Comparison of ENCODE assay signal across 17 mouse cellular contexts in the genomic region with DNA sequence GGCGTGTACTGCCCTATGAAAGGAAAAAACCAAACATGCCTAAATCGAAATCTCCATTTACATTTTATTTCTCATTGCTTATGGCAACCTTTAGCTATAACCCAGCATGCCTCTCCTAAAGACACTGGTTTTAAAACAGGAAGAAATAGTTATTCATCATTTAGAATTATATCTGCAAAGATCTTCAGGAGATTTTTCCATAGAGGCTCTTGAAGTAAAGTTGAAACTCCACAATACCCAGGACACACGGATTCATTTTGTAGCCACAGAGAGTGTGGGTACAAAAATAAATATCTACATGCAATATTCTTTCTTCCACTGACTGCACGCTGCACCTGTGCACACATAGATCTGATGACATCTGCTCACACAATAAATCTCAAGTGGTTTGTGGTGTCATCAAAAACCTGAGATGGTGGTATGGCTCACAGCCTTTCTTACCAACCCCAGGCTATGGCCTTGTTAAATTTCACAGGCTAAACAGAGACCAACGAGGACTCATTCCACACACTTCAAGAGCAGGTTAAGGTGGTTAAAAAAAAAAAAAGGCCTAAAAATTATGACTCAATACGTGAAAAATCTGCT.
DNase-seq lines count a peak whose midpoint lies in the region; ATAC-seq and TF ChIP-seq lines count a peak whose summit lies in the region.
"Had no signal": no experiment of that assay in that cellular context is flagged by ENCODE, and none has a peak within 500 bp of the region (broad histone marks: within the 10 kb centered on the region; RNA-seq: fewer than 3 reads in every experiment).

No protein-coding gene starts in this region.

- WGBS in forebrain, embryonic 14.5 days, result 80% methylated on average over 6 of the region's 6 CpGs
- 81% methylated on average over 6 of the region's 6 CpGs for WGBS in forebrain, embryonic 11.5 days
- WGBS in intestine, embryonic 14.5 days, result 79% methylated on average over 6 of the region's 6 CpGs
- WGBS in intestine, embryonic 16.5 days, result 81% methylated on average over 6 of the region's 6 CpGs

- H3ac ChIP-seq in myocyte (ENCODE audit: control insufficient read depth, insufficient read length), result no peak overlapping the region

- H3K4me1 ChIP-seq in forebrain, embryonic 14.5 days (ENCODE audit: control insufficient read depth, insufficient read depth, low read length), result peaks cover 7% of the 10 kb centered on the region; the same call in 1 of the 2 replicates
- H3K4me1 ChIP-seq in forebrain, embryonic 11.5 days (replicated peaks; ENCODE audit: control insufficient read depth, insufficient read depth, low read length), result peaks cover 5% of the 10 kb centered on the region; the same call in 1 of the 2 replicates
- H3K4me1 ChIP-seq in intestine, embryonic 14.5 days (replicated peaks; ENCODE audit: control insufficient read depth, insufficient read depth, low read length), result peaks cover 15% of the 10 kb centered on the region
- peaks cover 8% of the 10 kb centered on the region; the same call in 1 of the 2 replicates for H3K4me1 ChIP-seq in intestine, embryonic 16.5 days (ENCODE audit: control insufficient read depth, insufficient read depth, low read length)
- H3K4me1 ChIP-seq in CH12.LX (ENCODE audit: control insufficient read depth in 1 of 2, insufficient read depth in 2 of 2), result peaks cover 0 to 3% of the 10 kb centered on the region in 2 experiments; a peak in 2 of 4 replicates

- DNase-seq in forebrain, embryonic 14.5 days (ENCODE audit: low spot score), result no peak
- DNase-seq in forebrain, embryonic 11.5 days (ENCODE audit: low spot score), result no peak
- peak; percentile 28 for DNase-seq in intestine, embryonic 14.5 days (ENCODE audit: low spot score)
- peak; percentile 21 for DNase-seq in CH12.LX (ENCODE audit: extremely low read depth)
- DNase-seq in B cell, adult 2 months, result no peak
- DNase-seq: adrenal gland, postnatal 10 days; heart, postnatal 10 days; kidney, adult 11 months; liver; lung, postnatal 10 days; spleen, adult 18-20 months; thymus, postnatal 36 days had no signal

- TF ChIP-seq POLR2A in CH12.LX (IDR thresholded peaks at IDR 0.05; ENCODE audit: low read depth, low read length) (no peak), myocyte (IDR thresholded peaks at IDR 0.05; ENCODE audit: insufficient read length, low read depth) (no peak)

- H3K79me2 ChIP-seq in CH12.LX (replicated peaks; ENCODE audit: control insufficient read depth, extremely low read depth, insufficient read depth, poor library complexity, severe bottlenecking) (no peaks in the 10 kb centered on the region), myocyte (ENCODE audit: control insufficient read depth, insufficient read depth) (no peaks in the 10 kb centered on the region)

- no peak overlapping the region for H3K27ac ChIP-seq in forebrain, embryonic 14.5 days (ENCODE audit: low read depth, low read length)
- no peak overlapping the region for H3K27ac ChIP-seq in forebrain, embryonic 11.5 days (ENCODE audit: low read depth, low read length)
- H3K27ac ChIP-seq in intestine, embryonic 14.5 days (ENCODE audit: low read depth), result no peak overlapping the region
- H3K27ac ChIP-seq in intestine, embryonic 16.5 days (ENCODE audit: low read length), result no peak overlapping the region
- no peak overlapping the region for H3K27ac ChIP-seq in CH12.LX (ENCODE audit: insufficient read depth, low read depth)
- H3K27ac ChIP-seq: midbrain, embryonic 12.5 days had no signal

- no peak overlapping the region for H3K4me3 ChIP-seq in forebrain, embryonic 14.5 days (ENCODE audit: low read depth, low read length)
- no peak overlapping the region for H3K4me3 ChIP-seq in forebrain, embryonic 11.5 days (ENCODE audit: low read depth, low read length)
- H3K4me3 ChIP-seq in intestine, embryonic 14.5 days (ENCODE audit: low read depth, low read length), result no peak overlapping the region
- H3K4me3 ChIP-seq in intestine, embryonic 16.5 days (ENCODE audit: low read length), result no peak overlapping the region
- H3K4me3 ChIP-seq in CH12.LX (replicated peaks in 1 of 3; ENCODE audit: low read depth in 2 of 3, low read length in 2 of 3, poor library complexity in 1 of 3) (no peak overlapping the region), myocyte (no peak overlapping the region)
- H3K4me3 ChIP-seq: hindbrain, embryonic 15.5 days; midbrain, embryonic 12.5 days had no signal

- TF ChIP-seq EP300 in CH12.LX (IDR thresholded peaks at IDR 0.05; ENCODE audit: low read length), result peak; percentile 17; the same call in 1 of the 2 replicates

- no peaks in the 10 kb centered on the region for H3K9me3 ChIP-seq in forebrain, embryonic 14.5 days (replicated peaks; ENCODE audit: control insufficient read depth, low read length)
- H3K9me3 ChIP-seq in forebrain, embryonic 11.5 days (ENCODE audit: control insufficient read depth, low read length), result no peaks in the 10 kb centered on the region
- no peaks in the 10 kb centered on the region for H3K9me3 ChIP-seq in intestine, embryonic 14.5 days (ENCODE audit: control insufficient read depth, low read length)
- no peaks in the 10 kb centered on the region for H3K9me3 ChIP-seq in intestine, embryonic 16.5 days (ENCODE audit: control insufficient read depth, low read length)
- H3K9me3 ChIP-seq in CH12.LX (replicated peaks; ENCODE audit: low read length), result peaks cover 2% of the 10 kb centered on the region
- H3K9me3 ChIP-seq: hindbrain, embryonic 15.5 days; midbrain, embryonic 12.5 days had no signal

- no peak for TF ChIP-seq RAD21 in CH12.LX (IDR thresholded peaks at IDR 0.05; ENCODE audit: low read depth, low read length)

- H3K4me2 ChIP-seq in forebrain, embryonic 14.5 days (ENCODE audit: low read length), result peak overlapping the region; percentile 16; the same call in 1 of the 2 replicates
- H3K4me2 ChIP-seq in forebrain, embryonic 11.5 days (ENCODE audit: low read depth, low read length, severe bottlenecking), result no peak overlapping the region
- H3K4me2 ChIP-seq in intestine, embryonic 14.5 days (ENCODE audit: low read length), result no peak overlapping the region
- H3K4me2 ChIP-seq in intestine, embryonic 16.5 days (ENCODE audit: low read depth, low read length), result no peak overlapping the region
- H3K4me2 ChIP-seq in CH12.LX (ENCODE audit: insufficient read depth, low read depth, poor library complexity, severe bottlenecking), result no peak overlapping the region
- H3K4me2 ChIP-seq in myocyte (ENCODE audit: low read depth), result no peak overlapping the region
- H3K4me2 ChIP-seq: heart, embryonic 11.5 days; hindbrain, embryonic 15.5 days; midbrain, embryonic 12.5 days had no signal

- H3K27me3 ChIP-seq in forebrain, embryonic 14.5 days (replicated peaks; ENCODE audit: control insufficient read depth, insufficient read depth, low read length), result no peaks in the 10 kb centered on the region
- H3K27me3 ChIP-seq in forebrain, embryonic 11.5 days (ENCODE audit: control insufficient read depth, insufficient read depth, low read length), result no peaks in the 10 kb centered on the region
- H3K27me3 ChIP-seq in intestine, embryonic 14.5 days (replicated peaks; ENCODE audit: control insufficient read depth, insufficient read depth, low read length), result no peaks in the 10 kb centered on the region
- no peaks in the 10 kb centered on the region for H3K27me3 ChIP-seq in intestine, embryonic 16.5 days (replicated peaks; ENCODE audit: control insufficient read depth, insufficient read depth, low read length)
- H3K27me3 ChIP-seq in CH12.LX (replicated peaks) (no peaks in the 10 kb centered on the region), myocyte (ENCODE audit: control insufficient read depth, insufficient read depth, insufficient read length) (no peaks in the 10 kb centered on the region)
- H3K27me3 ChIP-seq: hindbrain, embryonic 15.5 days; midbrain, embryonic 12.5 days had no signal

- dilution Hi-C loops in CH12.LX (cut with MboI; ENCODE audit: extremely low pct_ligation_motif_present, extremely low pct_unique_long_range_greater_than_20kb, low sequenced_read_pairs), result no loop called here

- in situ Hi-C loops in CH12.LX (cut with MboI; ENCODE audit: low pct_ligation_motif_present, low pct_unique_long_range_greater_than_20kb, low sequenced_read_pairs), result no loop called here

- ATAC-seq in forebrain, embryonic 14.5 days, result no peak
- ATAC-seq in forebrain, embryonic 11.5 days (replicated peaks; ENCODE audit: low FRiP score), result no peak
- ATAC-seq in intestine, embryonic 14.5 days (replicated peaks; ENCODE audit: low FRiP score, low TSS enrichment, low read depth), result no peak
- no peak for ATAC-seq in intestine, embryonic 16.5 days

- no peak for TF ChIP-seq CTCF in CH12.LX (conservative IDR thresholded peaks at IDR 0.05 in 1 of 2, IDR thresholded peaks at IDR 0.05 in 1 of 2; ENCODE audit: low read depth in 2 of 2, low read length in 2 of 2)

- peak overlapping the region; percentile 37 for H3K9ac ChIP-seq in forebrain, embryonic 14.5 days (ENCODE audit: low read length)
- H3K9ac ChIP-seq in forebrain, embryonic 11.5 days (ENCODE audit: low read length), result no peak overlapping the region
- no peak overlapping the region for H3K9ac ChIP-seq in intestine, embryonic 14.5 days (ENCODE audit: low read length)
- H3K9ac ChIP-seq in intestine, embryonic 16.5 days (ENCODE audit: low read depth, low read length), result no peak overlapping the region
- H3K9ac ChIP-seq in CH12.LX (ENCODE audit: insufficient read depth, low read depth), result no peak overlapping the region
- H3K9ac ChIP-seq: hindbrain, embryonic 15.5 days; midbrain, embryonic 12.5 days had no signal

- peaks cover 6% of the 10 kb centered on the region; the same call in 1 of the 2 replicates for H3K36me3 ChIP-seq in forebrain, embryonic 14.5 days (ENCODE audit: control insufficient read depth, insufficient read depth, low read length)
- no peaks in the 10 kb centered on the region for H3K36me3 ChIP-seq in forebrain, embryonic 11.5 days (ENCODE audit: control insufficient read depth, insufficient read depth, low read length)
- H3K36me3 ChIP-seq in intestine, embryonic 14.5 days (ENCODE audit: control insufficient read depth, insufficient read depth, low read length), result no peaks in the 10 kb centered on the region
- H3K36me3 ChIP-seq in intestine, embryonic 16.5 days (ENCODE audit: control insufficient read depth, insufficient read depth, low read length), result no peaks in the 10 kb centered on the region
- H3K36me3 ChIP-seq in CH12.LX (replicated peaks in 1 of 2; ENCODE audit: control insufficient read depth in 1 of 2, insufficient read depth in 1 of 2, low read length in 1 of 2), result no peaks in the 10 kb centered on the region
- H3K36me3 ChIP-seq in myocyte (ENCODE audit: control insufficient read depth, insufficient read depth), result no peaks in the 10 kb centered on the region
- H3K36me3 ChIP-seq: hindbrain, embryonic 15.5 days; midbrain, embryonic 12.5 days had no signal

TF ChIP-seq in CH12.LX, 34 proteins besides CTCF, POLR2A, EP300 and RAD21 (continues in another document):
- TF ChIP-seq ZMIZ1 (IDR thresholded peaks at IDR 0.05; ENCODE audit: low read depth, low read length) (no peak), SIN3A (IDR thresholded peaks at IDR 0.05; ENCODE audit: low read length) (no peak), BHLHE40 (IDR thresholded peaks at IDR 0.05; ENCODE audit: low read depth, low read length) (0 out of 2 replicates have a peak, but pooled peaks have one; percentile 15)

TF ChIP-seq in myocyte, 11 proteins besides CTCF, POLR2A, EP300 and RAD21 (continues in another document):
- TF ChIP-seq MYOD1 (IDR thresholded peaks at IDR 0.05; ENCODE audit: control insufficient read depth in 1 of 3, insufficient read length in 2 of 3, low read depth in 2 of 3), result peak; percentile 68 to 95 (median 94)
- peak; percentile 86 for TF ChIP-seq TCF12 (IDR thresholded peaks at IDR 0.05; ENCODE audit: insufficient read depth, poor library complexity, severe bottlenecking)

Comparison
In these comparisons a context has a peak if more than half of its experiments do, and no peak if none do; other contexts are left out.
1. DNase-seq: peak in intestine, embryonic 14.5 days (single experiment) and CH12.LX (single experiment); none in forebrain, embryonic 14.5 days (single experiment), forebrain, embryonic 11.5 days (single experiment) and B cell, adult 2 months (0 of 2).